Mouse (Mus musculus) limb, embryonic 14.5 days (tissue): ENCODE measurements at regions not wholly inside any gene's neighbourhood (a gene's known extent, or its start where the extent isn't known, plus 50 kb on each side); places are given as distances from the start of the nearest gene placed in this dataset.

Experiments
- ATAC-seq: fragments of 200-750 bp; cut with Nextera tagmentation; 2 replicates; pipeline ENCODE4 v1.8.0; 2017; ENCODE audit warnings: low read depth, moderate number of reproducible peaks, moderate TSS enrichment; ENCODE audit not compliant: low FRiP score
- DNase-seq: peaks from one replicate; pipeline ENCODE4 v3.0.0-alpha.2; 2015; ENCODE audit warnings: low spot score
- H3K27ac ChIP-seq: fragments of 300-500 bp; sonication (generic); replicated peaks from 2 replicates; pipeline ENCODE4 v1.5.1; 2014; ENCODE audit warnings: low read depth, mild to moderate bottlenecking, low read length, moderate library complexity, mixed read lengths
- H3K27me3 ChIP-seq: fragments of 300-500 bp; sonication (generic); 2 replicates; pipeline ENCODE4 v1.6.1; 2014; ENCODE audit warnings: low read length, mixed read lengths; ENCODE audit not compliant: control insufficient read depth, insufficient read depth
- H3K36me3 ChIP-seq: fragments of 300-500 bp; sonication (generic); 2 replicates; pipeline ENCODE4 v1.6.1; 2014; ENCODE audit warnings: mild to moderate bottlenecking, low read length, moderate library complexity, mixed read lengths; ENCODE audit not compliant: control insufficient read depth, insufficient read depth
- H3K4me1 ChIP-seq: fragments of 300-500 bp; sonication (generic); 2 replicates; pipeline ENCODE4 v1.6.1; 2014; ENCODE audit warnings: antibody characterized with exemption, low read length, mixed read lengths; ENCODE audit not compliant: control insufficient read depth, insufficient read depth
- H3K4me2 ChIP-seq: fragments of 300-500 bp; sonication (generic); replicated peaks from 2 replicates; pipeline ENCODE4 v1.6.1; 2014; ENCODE audit warnings: low read depth, mild to moderate bottlenecking, low read length, moderate library complexity; ENCODE audit not compliant: severe bottlenecking
- H3K4me3 ChIP-seq: fragments of 300-500 bp; sonication (generic); replicated peaks from 2 replicates; pipeline ENCODE4 v1.5.1; 2014; ENCODE audit warnings: low read length
- H3K9ac ChIP-seq: fragments of 300-500 bp; sonication (generic); 2 replicates; pipeline ENCODE4 v1.6.1; 2014; ENCODE audit warnings: mild to moderate bottlenecking, low read depth, low read length, moderate library complexity; ENCODE audit not compliant: severe bottlenecking
- H3K9me3 ChIP-seq: fragments of 300-500 bp; sonication (generic); 2 replicates; pipeline ENCODE4 v1.6.1; 2016; ENCODE audit warnings: low read length; ENCODE audit not compliant: control insufficient read depth
- POLR2A ChIP-seq: fragments of 200-500 bp; IDR thresholded peaks from 2 replicates; pipeline ENCODE4 v1.8.0; 2012; ENCODE audit warnings: inconsistent platforms, mild to moderate bottlenecking, moderate library complexity, borderline replicate concordance; ENCODE audit not compliant: insufficient read depth, insufficient read length; ENCODE audit errors: extremely low read depth
- WGBS: fragments of 180-500 bp; shearing (Covaris S2); extraction: QIAGEN DNeasy Blood & Tissue Kit; methylation state at CpG from one replicate; pipeline ENCODE4 v1.1.7; 2014; 5-methylcytosine and 5-hydroxymethylcytosine counted together

DNA sequence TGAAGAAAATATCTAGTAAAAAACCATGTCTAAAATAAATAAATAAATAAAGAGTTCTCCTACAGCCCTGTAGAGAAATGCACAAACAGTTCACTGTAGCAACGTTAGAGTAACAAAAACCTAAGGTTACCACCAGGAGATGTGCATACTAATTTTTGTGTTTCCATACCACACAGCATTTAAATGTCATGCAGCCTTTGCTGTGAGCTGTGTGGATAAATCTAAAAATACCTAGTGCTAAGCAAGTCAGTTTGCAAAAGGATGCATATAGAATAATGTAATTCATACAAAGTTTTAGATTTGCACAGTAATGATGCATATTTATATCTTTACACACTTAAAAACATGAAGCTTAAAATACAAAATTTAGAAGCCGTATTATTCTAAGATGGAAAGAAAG, 395.8 kb downstream of the Serpinb8 start:
- 83% methylated on average over 2 of the region's 2 CpGs for WGBS

DNA sequence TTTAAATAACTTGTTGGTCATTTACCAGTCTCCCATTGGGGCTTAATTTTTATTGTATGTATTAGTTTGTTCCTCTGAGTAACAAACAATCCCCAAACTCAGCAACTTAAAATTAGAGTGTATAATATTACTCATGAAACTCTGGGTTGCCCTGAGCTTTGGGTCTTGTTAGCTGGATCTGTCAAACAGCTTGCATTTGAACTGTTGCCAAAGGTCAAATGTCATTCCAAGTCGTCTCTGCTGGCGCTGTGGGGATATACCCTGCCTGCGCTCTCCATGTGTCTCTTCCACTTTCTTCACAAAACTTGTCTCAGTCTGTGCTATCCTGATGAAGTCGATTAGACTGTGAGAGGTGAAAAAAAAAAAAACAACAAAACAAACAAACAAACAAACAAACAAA, 398.3 kb downstream of the Serpinb8 start:
- no peak for DNase-seq
- Histone ChIP-seq H3K4me2 (no peak overlapping the region), H3K9ac (no peak overlapping the region), H3K9me3 (no peaks in the 10 kb centered on the region), H3K27me3 (no peaks in the 10 kb centered on the region), H3K36me3 (no peaks in the 10 kb centered on the region), H3K27ac (no peak overlapping the region), H3K4me1 (no peaks in the 10 kb centered on the region), H3K4me3 (no peak overlapping the region)
- TF ChIP-seq POLR2A, result no peak
- ATAC-seq, result no peak
- 47% methylated on average over 4 of the region's 4 CpGs for WGBS

More for the DNA sequence above, 395.8 kb downstream of the Serpinb8 start:
- Histone ChIP-seq H3K9me3 (no peaks in the 10 kb centered on the region), H3K27me3 (no peaks in the 10 kb centered on the region), H3K9ac (no peak overlapping the region), H3K4me1 (no peaks in the 10 kb centered on the region), H3K4me2 (no peak overlapping the region), H3K27ac (no peak overlapping the region), H3K4me3 (no peak overlapping the region), H3K36me3 (no peaks in the 10 kb centered on the region)
- no peak for TF ChIP-seq POLR2A
- ATAC-seq, result no peak
- DNase-seq, result no peak

- TF ChIP-seq POLR2A, result no peak
- Histone ChIP-seq H3K36me3 (no peaks in the 10 kb centered on the region), H3K4me3 (no peak overlapping the region), H3K27ac (no peak overlapping the region), H3K9me3 (no peaks in the 10 kb centered on the region), H3K4me1 (no peaks in the 10 kb centered on the region), H3K27me3 (no peaks in the 10 kb centered on the region), H3K4me2 (no peak overlapping the region), H3K9ac (no peak overlapping the region)
- WGBS, result 84% methylated on average over 4 of the region's 4 CpGs
- DNase-seq (no peak), ATAC-seq (no peak)
Measured at GRCm38 (mm10) chr1:107993013-107993412, 403.2 kb downstream of the Serpinb8 start.

DNA sequence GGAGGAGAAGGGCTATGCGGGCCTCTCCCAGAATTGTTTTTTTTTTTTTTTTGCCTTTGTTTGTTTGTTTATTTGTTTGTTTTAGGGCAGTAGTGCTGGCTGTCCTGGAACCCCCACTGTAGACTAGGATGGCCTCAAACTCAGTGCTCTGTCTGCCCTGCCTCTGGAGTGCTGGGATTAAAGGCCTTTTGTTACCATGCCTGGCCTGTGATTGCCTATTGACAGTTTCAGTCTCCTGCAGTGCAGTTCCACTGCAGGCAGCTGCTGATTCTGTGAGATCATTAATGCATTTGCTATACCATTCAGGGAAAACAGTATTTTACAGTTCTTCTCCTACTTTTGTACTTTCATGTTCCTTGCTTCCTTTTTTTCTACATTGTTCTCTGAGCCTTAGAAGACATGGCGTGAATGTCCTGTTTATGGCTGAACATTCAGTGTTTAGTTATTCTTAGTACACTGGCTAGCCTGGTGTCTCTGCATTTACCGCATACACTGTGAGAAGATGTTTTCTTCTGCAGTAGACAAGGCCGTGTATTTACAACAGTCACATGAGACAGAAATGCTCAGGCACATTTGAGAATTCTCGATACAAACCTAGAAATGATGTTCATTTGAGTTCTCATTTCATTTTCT, 434.0 kb downstream of the Serpinb8 start:
- Histone ChIP-seq H3K4me1 (no peaks in the 10 kb centered on the region), H3K4me3 (no peak overlapping the region), H3K36me3 (no peaks in the 10 kb centered on the region), H3K27ac (no peak overlapping the region), H3K9ac (no peak overlapping the region), H3K27me3 (no peaks in the 10 kb centered on the region), H3K4me2 (no peak overlapping the region), H3K9me3 (no peaks in the 10 kb centered on the region)
- no peak for TF ChIP-seq POLR2A
- ATAC-seq (no peak), DNase-seq (no peak)
- WGBS, result 81% methylated on average over 5 of the region's 5 CpGs

DNA sequence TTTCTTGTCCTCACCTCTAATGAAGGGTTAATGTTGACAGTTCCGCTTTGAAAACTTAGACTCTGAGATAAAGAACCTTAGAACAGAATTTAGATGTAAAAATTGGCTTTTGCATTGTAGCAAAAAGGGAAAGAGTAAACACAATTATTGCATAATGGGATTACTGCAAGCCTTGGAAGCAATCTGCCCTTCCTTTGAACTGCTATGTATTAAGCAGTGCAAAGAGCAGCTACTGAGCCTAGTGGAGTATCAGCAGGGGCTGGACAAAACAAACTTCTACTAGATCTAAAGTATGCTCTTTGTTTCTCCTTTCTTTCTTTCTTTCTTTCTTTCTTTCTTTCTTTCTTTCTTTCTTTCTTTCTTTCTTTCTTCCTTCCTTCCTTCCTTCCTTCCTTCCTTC, 434.9 kb downstream of the Serpinb8 start:
- no peak overlapping the region for H3K9ac ChIP-seq
- no peak overlapping the region for H3K4me2 ChIP-seq
- no peaks in the 10 kb centered on the region for H3K9me3 ChIP-seq
- no peak overlapping the region for H3K4me3 ChIP-seq
- WGBS, result 92% methylated on average over 1 of the region's 1 CpGs
- H3K36me3 ChIP-seq, result no peaks in the 10 kb centered on the region
- DNase-seq (no peak), ATAC-seq (no peak)
- no peak for TF ChIP-seq POLR2A
- H3K4me1 ChIP-seq, result no peaks in the 10 kb centered on the region
- H3K27ac ChIP-seq, result no peak overlapping the region
- no peaks in the 10 kb centered on the region for H3K27me3 ChIP-seq

DNA sequence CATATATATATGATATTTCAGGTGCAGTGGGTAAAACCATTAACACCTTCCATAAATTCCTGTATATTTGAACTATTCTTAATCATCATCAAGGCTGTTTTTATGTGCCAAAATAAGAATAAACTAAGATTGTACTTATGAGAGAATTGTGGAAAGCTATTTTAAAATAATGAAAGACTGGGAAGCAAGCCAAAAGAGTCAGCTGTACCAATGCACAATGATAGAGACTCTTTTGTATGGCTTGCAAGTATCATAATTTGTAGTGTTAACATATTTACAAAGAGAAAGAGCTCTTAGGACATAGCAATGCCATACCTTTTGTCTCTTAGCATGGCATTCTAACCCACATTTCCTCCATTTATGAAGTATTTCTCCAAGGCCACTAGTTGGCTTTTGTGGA, 436.7 kb downstream of the Serpinb8 start:
- Histone ChIP-seq H3K4me2 (no peak overlapping the region), H3K4me3 (no peak overlapping the region), H3K9me3 (no peaks in the 10 kb centered on the region), H3K27ac (no peak overlapping the region), H3K36me3 (no peaks in the 10 kb centered on the region), H3K4me1 (no peaks in the 10 kb centered on the region), H3K9ac (no peak overlapping the region), H3K27me3 (no peaks in the 10 kb centered on the region)
- TF ChIP-seq POLR2A, result no peak
- ATAC-seq (no peak), DNase-seq (no peak)
